Mouse (Mus musculus): ENCODE measurements at regions not wholly inside any gene's neighbourhood (a gene's known extent, or its start where the extent isn't known, plus 50 kb on each side); places are given as distances from the start of the nearest gene placed in this dataset.
"Not testable (repeated sequence)": the region's sequence is repeated elsewhere in the genome, so short reads cannot be mapped to it uniquely, and the experiment has no call there.

DNA sequence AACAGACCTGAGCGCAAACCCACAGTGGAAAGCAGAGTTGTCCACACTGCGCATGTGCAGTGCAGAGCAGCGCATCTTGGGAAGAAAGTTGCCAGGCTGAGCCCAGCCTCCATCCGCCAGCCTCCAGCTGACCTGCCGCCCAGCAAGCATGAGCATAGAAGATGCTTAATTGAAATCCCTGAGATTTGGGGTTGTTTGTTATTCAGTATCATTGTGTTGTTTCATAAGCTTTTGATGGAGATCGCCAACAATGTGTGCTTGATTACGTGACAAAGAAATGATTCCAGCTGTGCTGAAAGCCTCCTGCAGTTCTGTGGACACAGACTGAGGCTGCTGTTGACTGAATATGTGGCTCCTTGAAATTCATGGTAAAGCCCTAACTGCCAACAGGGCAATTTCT lies 89.3 kb upstream of the Pou3f3 start:
- no peaks in the 10 kb centered on the region for H3K36me3 ChIP-seq (ENCODE audit: control insufficient read depth in 1 of 2, insufficient read depth in 2 of 2, low read length in 2 of 2)
- H3K27me3 ChIP-seq (ENCODE audit: control insufficient read depth in 1 of 2, insufficient read depth in 2 of 2, low read length in 2 of 2) = no peaks in the 10 kb centered on the region
- H3K4me1 ChIP-seq (ENCODE audit: control insufficient read depth in 1 of 2, insufficient read depth in 2 of 2, low read length in 2 of 2) = no peaks in the 10 kb centered on the region
- H3K9ac ChIP-seq (ENCODE audit: control insufficient read depth, low read depth, low read length, poor library complexity, severe bottlenecking) = no peak overlapping the region
- no peak overlapping the region for H3K27ac ChIP-seq (ENCODE audit: control insufficient read depth, low read depth, low read length)
- no peak for DNase-seq (ENCODE audit: low read depth, low spot score)
- TF ChIP-seq ZC3H11A (IDR thresholded peaks at IDR 0.05; ENCODE audit: low read depth, low read length) (no peak), POLR2AphosphoS5 (IDR thresholded peaks at IDR 0.05; ENCODE audit: borderline replicate concordance, low read depth, low read length) (no peak), CHD2 (IDR thresholded peaks at IDR 0.05; ENCODE audit: low read length) (no peak), MAZ (IDR thresholded peaks at IDR 0.05; ENCODE audit: low read depth, low read length) (no peak), MXI1 (IDR thresholded peaks at IDR 0.05; ENCODE audit: low read depth, low read length) (no peak), ZNF384 (IDR thresholded peaks at IDR 0.05; ENCODE audit: low read depth, low read length) (no peak), UBTF (IDR thresholded peaks at IDR 0.05; ENCODE audit: borderline replicate concordance, insufficient read depth, low read depth, low read length) (no peak), USF1 (IDR thresholded peaks at IDR 0.05; ENCODE audit: low read depth, low read length) (no peak), TAL1 (IDR thresholded peaks at IDR 0.05; ENCODE audit: low read length) (no peak), SIN3A (IDR thresholded peaks at IDR 0.05; ENCODE audit: low read length) (no peak), GATA1 (IDR thresholded peaks at IDR 0.05; ENCODE audit: low read depth, low read length) (no peak), ETS1 (IDR thresholded peaks at IDR 0.05; ENCODE audit: low read depth, low read length) (no peak), KAT2A (conservative IDR thresholded peaks at IDR 0.05; ENCODE audit: low read depth, low read length) (no peak), BHLHE40 (IDR thresholded peaks at IDR 0.05; ENCODE audit: borderline replicate concordance, low read depth, low read length) (no peak)
- no peak overlapping the region for H3K4me3 ChIP-seq (ENCODE audit: control insufficient read depth in 1 of 2, insufficient read depth in 1 of 2, low read depth in 2 of 2, low read length in 2 of 2)
- H3K9me3 ChIP-seq (replicated peaks; ENCODE audit: insufficient read depth, low read length) = no peaks in the 10 kb centered on the region
- H3K79me2 ChIP-seq (ENCODE audit: control insufficient read depth, insufficient read depth, low read length, poor library complexity) = no peaks in the 10 kb centered on the region

DNA sequence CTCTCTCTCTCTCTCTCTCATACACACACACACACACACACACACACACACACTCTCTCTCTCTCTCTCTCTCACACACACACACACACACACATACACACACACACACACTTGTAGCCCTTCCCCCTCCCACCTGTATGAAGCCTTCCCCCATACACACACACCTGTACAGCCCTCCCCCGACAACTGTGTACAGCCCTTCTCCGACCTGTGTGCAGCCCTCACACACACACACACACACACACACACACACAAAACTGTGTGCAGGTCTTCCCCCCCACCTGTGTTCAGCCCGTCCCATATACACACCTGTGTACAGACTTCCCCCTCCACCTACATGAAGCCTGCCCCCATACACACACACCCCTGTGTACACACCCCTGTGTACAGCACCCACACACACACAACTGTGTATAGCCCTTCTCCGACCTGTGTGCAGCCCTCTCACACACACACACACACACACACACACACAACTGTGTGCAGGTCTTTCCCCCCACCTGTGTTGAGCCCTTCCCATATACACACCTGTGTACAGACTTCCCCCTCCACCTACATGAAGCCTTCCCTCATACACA lies 88.0 kb upstream of the Pou3f3 start:
- not testable (repeated sequence) for H3K9ac ChIP-seq (ENCODE audit: control insufficient read depth, low read depth, low read length, poor library complexity, severe bottlenecking); H3K27ac ChIP-seq (ENCODE audit: control insufficient read depth, low read depth, low read length); H3K79me2 ChIP-seq (ENCODE audit: control insufficient read depth, insufficient read depth, low read length, poor library complexity); H3K9me3 ChIP-seq (replicated peaks; ENCODE audit: insufficient read depth, low read length); DNase-seq (ENCODE audit: low read depth, low spot score); H3K36me3 ChIP-seq (ENCODE audit: control insufficient read depth in 1 of 2, insufficient read depth in 2 of 2, low read length in 2 of 2); H3K4me1 ChIP-seq (ENCODE audit: control insufficient read depth in 1 of 2, insufficient read depth in 2 of 2, low read length in 2 of 2); H3K4me3 ChIP-seq (ENCODE audit: control insufficient read depth in 1 of 2, insufficient read depth in 1 of 2, low read depth in 2 of 2, low read length in 2 of 2); H3K27me3 ChIP-seq (ENCODE audit: control insufficient read depth in 1 of 2, insufficient read depth in 2 of 2, low read length in 2 of 2)

DNA sequence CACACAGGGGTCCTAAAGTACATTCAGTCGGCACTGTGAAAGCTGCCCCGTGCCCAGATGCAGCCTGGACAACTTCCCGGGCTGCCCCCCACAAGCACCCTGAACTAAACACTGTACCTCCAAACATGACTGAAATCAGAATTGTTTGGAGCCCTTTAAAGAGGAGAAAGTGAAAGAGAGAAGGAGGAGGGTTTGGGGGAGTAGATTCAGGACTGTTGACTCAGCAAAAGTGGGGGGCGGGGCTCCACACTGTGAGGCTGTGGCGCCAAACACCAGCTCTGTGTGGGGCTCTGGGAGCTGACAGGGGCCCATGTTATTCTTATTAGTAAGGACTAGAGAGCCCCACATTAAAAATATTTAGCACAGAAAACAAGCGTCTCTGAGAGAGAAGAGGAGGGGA lies 71.8 kb upstream of the Pou3f3 start:
- H3K36me3 ChIP-seq (ENCODE audit: control insufficient read depth in 1 of 2, insufficient read depth in 2 of 2, low read length in 2 of 2) = no peaks in the 10 kb centered on the region
- no peak overlapping the region for H3K4me3 ChIP-seq (ENCODE audit: control insufficient read depth in 1 of 2, insufficient read depth in 1 of 2, low read depth in 2 of 2, low read length in 2 of 2)
- DNase-seq (ENCODE audit: low read depth, low spot score) = no peak
- no peak overlapping the region for H3K27ac ChIP-seq (ENCODE audit: control insufficient read depth, low read depth, low read length)
- H3K79me2 ChIP-seq (ENCODE audit: control insufficient read depth, insufficient read depth, low read length, poor library complexity) = no peaks in the 10 kb centered on the region
- no peaks in the 10 kb centered on the region for H3K27me3 ChIP-seq (ENCODE audit: control insufficient read depth in 1 of 2, insufficient read depth in 2 of 2, low read length in 2 of 2)
- TF ChIP-seq BHLHE40 (IDR thresholded peaks at IDR 0.05; ENCODE audit: borderline replicate concordance, low read depth, low read length) (no peak), MAX (IDR thresholded peaks at IDR 0.05; ENCODE audit: low read length) (no peak), SMC3 (IDR thresholded peaks at IDR 0.05; ENCODE audit: low read depth, low read length) (no peak), TCF12 (IDR thresholded peaks at IDR 0.05; ENCODE audit: low read depth, low read length) (no peak), USF2 (IDR thresholded peaks at IDR 0.05; ENCODE audit: borderline replicate concordance in 1 of 2, insufficient read depth in 1 of 2, low read depth in 1 of 2, low read length in 2 of 2) (no peak), ZKSCAN1 (IDR thresholded peaks at IDR 0.05; ENCODE audit: low read depth, low read length) (no peak), MAZ (IDR thresholded peaks at IDR 0.05; ENCODE audit: low read depth, low read length) (no peak), SIN3A (IDR thresholded peaks at IDR 0.05; ENCODE audit: low read length) (no peak), CTCF (IDR thresholded peaks at IDR 0.05 in 2 of 3, conservative IDR thresholded peaks at IDR 0.05 in 1 of 3; ENCODE audit: control insufficient read depth in 1 of 3, insufficient read depth in 1 of 3, low read depth in 2 of 3, low read length in 3 of 3, poor library complexity in 1 of 3, severe bottlenecking in 1 of 3) (no peak), ETS1 (IDR thresholded peaks at IDR 0.05; ENCODE audit: low read depth, low read length) (no peak), ELF1 (IDR thresholded peaks at IDR 0.05; ENCODE audit: low read depth, low read length) (no peak), HCFC1 (IDR thresholded peaks at IDR 0.05; ENCODE audit: low read depth, low read length) (no peak), USF1 (IDR thresholded peaks at IDR 0.05; ENCODE audit: low read depth, low read length) (no peak), CHD1 (IDR thresholded peaks at IDR 0.05; ENCODE audit: low read depth, low read length) (no peak), TBP (IDR thresholded peaks at IDR 0.05; ENCODE audit: low read depth, low read length) (no peak), E2F4 (IDR thresholded peaks at IDR 0.05; ENCODE audit: borderline replicate concordance, low read depth, low read length) (no peak), MYC (IDR thresholded peaks at IDR 0.05; ENCODE audit: low read depth, low read length) (no peak)
- no peaks in the 10 kb centered on the region for H3K9me3 ChIP-seq (replicated peaks; ENCODE audit: insufficient read depth, low read length)
- no peaks in the 10 kb centered on the region for H3K4me1 ChIP-seq (ENCODE audit: control insufficient read depth in 1 of 2, insufficient read depth in 2 of 2, low read length in 2 of 2)
- H3K9ac ChIP-seq (ENCODE audit: control insufficient read depth, low read depth, low read length, poor library complexity, severe bottlenecking) = no peak overlapping the region

All from MEL (cell line).